Mouse (Mus musculus) liver, embryonic 15.5 days (tissue): ENCODE data around the gene Flywch2. TPM values are rescaled to one million over a fixed set of nuclear protein-coding genes. Genes with fewer than 3 reads are reported as not detected.

Source experiments
- microRNA-seq: library from miRNA; unstranded; fragments of <30 nt; microRNA quantifications from one replicate; pipeline ENCODE4, GENCODE M21; 2016
- polyA plus RNA-seq: library from polyadenylated mRNA; unstranded; fragments of >200 nt; fragmentation: Nextera tagmentation; extraction: Ambion mirVana; gene quantifications from 2 replicates; pipeline ENCODE4 v1.2.1, GENCODE M21; 2015

Flywch2 gene
- polyA plus RNA-seq, 1 experiment from 2014 or later = 0.94 TPM

Small RNAs within 50 kb of the gene (microRNA-seq; reads per million reads assigned to microRNA genes)
- 1.0 reads per million for gene Mir5125

Other genes with a start within 250 kb of the Flywch2 start
- 5.3 and 5.5 TPM in 2 replicates for gene Zfp213, start 221.8 kb downstream of the Flywch2 start, polyA plus RNA-seq
- gene Zfp13, start 186.6 kb downstream of the Flywch2 start, polyA plus RNA-seq = 1.3 and 1.8 TPM in 2 replicates
- gene Zscan10, start 185.2 kb downstream of the Flywch2 start, polyA plus RNA-seq = 0.16 TPM in 1 of 2 replicates, not detected in the other
- 0.40 and 0.64 TPM in 2 replicates for gene Mmp25, start 140.8 kb downstream of the Flywch2 start, polyA plus RNA-seq
- 0.13 TPM in 1 of 2 replicates, not detected in the other for gene Bicdl2, start 125.6 kb downstream of the Flywch2 start, polyA plus RNA-seq
- 20.2 and 23.5 TPM in 2 replicates for gene Hcfc1r1, start 112.5 kb downstream of the Flywch2 start, polyA plus RNA-seq
- gene Thoc6, start 112.2 kb downstream of the Flywch2 start, polyA plus RNA-seq = 19.7 and 22.4 TPM in 2 replicates
- gene Tnfrsf12a, start 108.6 kb downstream of the Flywch2 start, polyA plus RNA-seq = 5.8 and 6.4 TPM in 2 replicates
- gene Cldn6, start 106.8 kb downstream of the Flywch2 start, polyA plus RNA-seq = 0.89 and 2.0 TPM in 2 replicates
- gene Cldn9, start 102.1 kb downstream of the Flywch2 start, polyA plus RNA-seq = not detected in 2 replicates
- 0.10 and 0.15 TPM in 2 replicates for gene 1520401A03Rik, start 63.3 kb downstream of the Flywch2 start, polyA plus RNA-seq
- gene Pkmyt1, start 59.7 kb downstream of the Flywch2 start, polyA plus RNA-seq = 28.8 and 34.7 TPM in 2 replicates
- gene Paqr4, start 45.2 kb downstream of the Flywch2 start, polyA plus RNA-seq = 7.9 and 8.0 TPM in 2 replicates
- gene Kremen2, start 40.2 kb downstream of the Flywch2 start, polyA plus RNA-seq = not detected in 2 replicates
- 9.4 and 12.1 TPM in 2 replicates for gene Flywch1, start 14.5 kb downstream of the Flywch2 start, polyA plus RNA-seq
- 167 and 170 TPM in 2 replicates for gene Srrm2, start 4.5 kb upstream of the Flywch2 start, polyA plus RNA-seq
- 388 and 452 TPM in 2 replicates for gene Elob, start 43.1 kb upstream of the Flywch2 start, polyA plus RNA-seq
- not detected in 2 replicates for gene Prss33, start 50.0 kb upstream of the Flywch2 start, polyA plus RNA-seq
- gene Prss32, start 57.8 kb upstream of the Flywch2 start, polyA plus RNA-seq = not detected in 2 replicates
- 0.10 TPM in 1 of 2 replicates, not detected in the other for gene Prss41, start 58.1 kb upstream of the Flywch2 start, polyA plus RNA-seq
- gene Prss21, start 82.0 kb upstream of the Flywch2 start, polyA plus RNA-seq = not detected in 2 replicates
- not detected in 2 replicates for gene Dcpp1, start 94.8 kb upstream of the Flywch2 start, polyA plus RNA-seq
- not detected in 2 replicates for gene Dcpp2, start 94.8 kb upstream of the Flywch2 start, polyA plus RNA-seq
- not detected in 2 replicates for gene Dcpp3, start 131.4 kb upstream of the Flywch2 start, polyA plus RNA-seq
- not detected in 2 replicates for gene Sbp, start 155.6 kb upstream of the Flywch2 start, polyA plus RNA-seq
- not detected in 2 replicates for gene Sbpl, start 169.2 kb upstream of the Flywch2 start, polyA plus RNA-seq
- gene Prss30, start 194.5 kb upstream of the Flywch2 start, polyA plus RNA-seq = 0.14 TPM in 1 of 2 replicates, not detected in the other
- gene Prss22, start 212.0 kb upstream of the Flywch2 start, polyA plus RNA-seq = not detected in 2 replicates